Mouse (Mus musculus): ENCODE results near the gene Fez1. TPM values are rescaled to one million over a fixed set of nuclear protein-coding genes. Genes with fewer than 3 reads are reported as not detected.
A peak's percentile ranks its signal among the peaks of the same experiment; 100 is the strongest.

Gene Fez1
- polyA plus RNA-seq, 1 experiment from 2014 or later, result 110 TPM

DNA sequence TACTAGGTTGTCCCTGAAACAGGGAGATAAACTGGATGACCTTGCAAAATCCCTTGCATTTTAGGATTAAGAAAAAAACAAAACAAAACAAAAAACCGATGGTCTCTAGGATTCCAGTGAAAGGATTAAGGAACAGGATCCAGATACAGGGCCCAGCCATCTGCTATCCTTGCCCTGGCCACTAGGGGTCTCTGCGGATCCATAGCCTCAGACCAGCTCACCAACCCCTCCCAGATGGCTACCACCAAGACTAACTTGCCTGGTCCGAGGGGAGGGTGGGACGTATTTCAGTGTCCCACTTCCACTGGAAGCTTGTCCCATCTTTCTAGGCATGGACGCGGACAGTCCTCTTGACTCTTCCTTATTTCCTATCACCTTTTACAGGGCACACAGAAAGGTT lies 94.7 kb downstream of the Fez1 start:
- H3K9me3 ChIP-seq (replicated peaks; ENCODE audit: control insufficient read depth, low read length), result no peaks in the 10 kb centered on the region
- no peak overlapping the region for H3K4me2 ChIP-seq (ENCODE audit: low read depth, low read length)
- no peaks in the 10 kb centered on the region for H3K27me3 ChIP-seq (ENCODE audit: control insufficient read depth, insufficient read depth, low read length)
- H3K4me3 ChIP-seq (ENCODE audit: low read depth, low read length), result no peak overlapping the region
- no peaks in the 10 kb centered on the region for H3K36me3 ChIP-seq (replicated peaks; ENCODE audit: control insufficient read depth, insufficient read depth, low read depth, low read length)
- H3K4me1 ChIP-seq (ENCODE audit: control insufficient read depth, insufficient read depth, low read length), result no peaks in the 10 kb centered on the region
- no peak overlapping the region for H3K9ac ChIP-seq (replicated peaks; ENCODE audit: low read length)
- WGBS, result 3% methylated on average over 6 of the region's 6 CpGs
- H3K27ac ChIP-seq (replicated peaks; ENCODE audit: low read depth, low read length), result no peak overlapping the region
- DNase-seq (ENCODE audit: low spot score), result peak; percentile 89
- ATAC-seq (replicated peaks; ENCODE audit: insufficient number of reproducible peaks, low FRiP score, low TSS enrichment, low read depth), result no peak; the same call in 1 of the 2 replicates

DNA sequence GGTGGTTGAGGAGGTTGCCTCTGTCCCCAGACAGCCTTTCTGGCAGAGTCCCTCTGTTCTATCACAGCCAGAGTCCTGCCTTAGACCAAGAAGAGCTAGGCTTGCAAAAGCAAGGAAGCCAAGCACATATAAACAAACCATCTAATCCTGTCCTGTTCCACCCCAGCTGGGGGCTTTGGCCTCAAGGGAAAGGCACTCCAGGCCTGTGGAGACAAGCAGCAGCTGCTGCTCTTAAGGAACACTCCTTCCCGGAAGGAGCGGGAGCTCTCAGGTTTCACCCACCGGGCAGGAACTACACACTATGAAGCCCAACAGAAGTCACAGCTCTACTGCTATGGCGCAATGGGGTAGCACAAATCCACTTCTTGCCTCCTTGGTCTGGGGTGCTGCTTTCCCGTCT lies 95.3 kb downstream of the Fez1 start:
- Histone ChIP-seq H3K36me3 (replicated peaks; ENCODE audit: control insufficient read depth, insufficient read depth, low read depth, low read length) (no peaks in the 10 kb centered on the region), H3K9me3 (replicated peaks; ENCODE audit: control insufficient read depth, low read length) (no peaks in the 10 kb centered on the region), H3K4me1 (ENCODE audit: control insufficient read depth, insufficient read depth, low read length) (no peaks in the 10 kb centered on the region), H3K4me3 (ENCODE audit: low read depth, low read length) (no peak overlapping the region), H3K27me3 (ENCODE audit: control insufficient read depth, insufficient read depth, low read length) (no peaks in the 10 kb centered on the region), H3K27ac (replicated peaks; ENCODE audit: low read depth, low read length) (0 out of 2 replicates have a peak overlapping the region, but pooled peaks have one; percentile 1), H3K4me2 (ENCODE audit: low read depth, low read length) (no peak overlapping the region), H3K9ac (replicated peaks; ENCODE audit: low read length) (no peak overlapping the region)
- WGBS, result 24% methylated on average over 5 of the region's 5 CpGs
- peak; percentile 67 for DNase-seq (ENCODE audit: low spot score)
- peak; percentile 58; the same call in 1 of the 2 replicates for ATAC-seq (replicated peaks; ENCODE audit: insufficient number of reproducible peaks, low FRiP score, low TSS enrichment, low read depth)

DNA sequence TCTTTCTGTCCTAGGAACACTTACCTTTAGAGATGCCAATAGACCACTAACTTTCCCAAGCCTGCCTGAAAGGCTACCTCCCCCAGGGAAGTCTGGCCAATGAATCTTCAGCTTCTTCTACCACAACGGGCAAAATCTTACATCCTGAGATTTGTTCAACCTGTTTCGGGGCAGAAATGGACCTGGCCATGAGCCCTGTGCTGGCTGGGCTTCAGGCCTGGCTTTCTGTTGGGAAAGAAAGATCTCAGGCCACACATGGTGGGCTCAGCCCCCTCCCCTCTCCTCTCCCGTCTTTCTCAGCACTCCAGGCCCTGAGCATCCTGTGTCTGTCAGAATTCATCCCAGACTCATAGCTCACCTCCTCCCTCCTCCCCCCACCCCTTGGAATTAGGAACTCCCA lies 96.9 kb downstream of the Fez1 start:
- Histone ChIP-seq H3K4me3 (ENCODE audit: low read depth, low read length) (no peak overlapping the region), H3K4me2 (ENCODE audit: low read depth, low read length) (no peak overlapping the region), H3K27ac (replicated peaks; ENCODE audit: low read depth, low read length) (no peak overlapping the region), H3K9me3 (replicated peaks; ENCODE audit: control insufficient read depth, low read length) (no peaks in the 10 kb centered on the region), H3K27me3 (ENCODE audit: control insufficient read depth, insufficient read depth, low read length) (no peaks in the 10 kb centered on the region), H3K9ac (replicated peaks; ENCODE audit: low read length) (no peak overlapping the region), H3K4me1 (ENCODE audit: control insufficient read depth, insufficient read depth, low read length) (no peaks in the 10 kb centered on the region), H3K36me3 (replicated peaks; ENCODE audit: control insufficient read depth, insufficient read depth, low read depth, low read length) (no peaks in the 10 kb centered on the region)
- DNase-seq (ENCODE audit: low spot score) (no peak), ATAC-seq (replicated peaks; ENCODE audit: insufficient number of reproducible peaks, low FRiP score, low TSS enrichment, low read depth) (no peak)
- WGBS, result 62% methylated on average over 3 of the region's 3 CpGs

DNA sequence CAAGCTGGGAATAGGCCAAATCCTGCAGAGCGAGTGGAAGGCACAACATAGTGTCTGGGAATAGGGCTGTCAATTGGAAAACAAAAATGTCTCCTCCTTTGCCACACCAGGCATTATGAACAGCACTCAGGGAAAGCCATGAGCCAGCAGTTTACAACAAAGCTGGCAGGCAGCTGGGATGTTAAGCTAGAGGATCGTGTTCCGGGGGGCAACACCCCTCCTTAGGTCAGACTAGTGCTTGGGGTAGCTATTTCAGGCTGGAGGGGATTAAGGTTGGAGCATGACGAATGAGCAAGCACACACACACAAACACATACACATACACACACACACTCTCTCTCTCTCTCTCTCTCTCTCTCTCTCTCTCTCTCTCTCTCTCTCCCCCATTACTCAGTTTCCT lies 97.8 kb downstream of the Fez1 start:
- no peaks in the 10 kb centered on the region for H3K27me3 ChIP-seq (ENCODE audit: control insufficient read depth, insufficient read depth, low read length)
- H3K36me3 ChIP-seq (replicated peaks; ENCODE audit: control insufficient read depth, insufficient read depth, low read depth, low read length), result no peaks in the 10 kb centered on the region
- H3K9me3 ChIP-seq (replicated peaks; ENCODE audit: control insufficient read depth, low read length), result no peaks in the 10 kb centered on the region
- no peak overlapping the region for H3K4me3 ChIP-seq (ENCODE audit: low read depth, low read length)
- H3K4me1 ChIP-seq (ENCODE audit: control insufficient read depth, insufficient read depth, low read length), result no peaks in the 10 kb centered on the region
- H3K27ac ChIP-seq (replicated peaks; ENCODE audit: low read depth, low read length), result no peak overlapping the region
- peak; percentile 9 for DNase-seq (ENCODE audit: low spot score)
- H3K4me2 ChIP-seq (ENCODE audit: low read depth, low read length), result no peak overlapping the region
- no peak for ATAC-seq (replicated peaks; ENCODE audit: insufficient number of reproducible peaks, low FRiP score, low TSS enrichment, low read depth)
- no peak overlapping the region for H3K9ac ChIP-seq (replicated peaks; ENCODE audit: low read length)
- 55% methylated on average over 4 of the region's 4 CpGs for WGBS

DNA sequence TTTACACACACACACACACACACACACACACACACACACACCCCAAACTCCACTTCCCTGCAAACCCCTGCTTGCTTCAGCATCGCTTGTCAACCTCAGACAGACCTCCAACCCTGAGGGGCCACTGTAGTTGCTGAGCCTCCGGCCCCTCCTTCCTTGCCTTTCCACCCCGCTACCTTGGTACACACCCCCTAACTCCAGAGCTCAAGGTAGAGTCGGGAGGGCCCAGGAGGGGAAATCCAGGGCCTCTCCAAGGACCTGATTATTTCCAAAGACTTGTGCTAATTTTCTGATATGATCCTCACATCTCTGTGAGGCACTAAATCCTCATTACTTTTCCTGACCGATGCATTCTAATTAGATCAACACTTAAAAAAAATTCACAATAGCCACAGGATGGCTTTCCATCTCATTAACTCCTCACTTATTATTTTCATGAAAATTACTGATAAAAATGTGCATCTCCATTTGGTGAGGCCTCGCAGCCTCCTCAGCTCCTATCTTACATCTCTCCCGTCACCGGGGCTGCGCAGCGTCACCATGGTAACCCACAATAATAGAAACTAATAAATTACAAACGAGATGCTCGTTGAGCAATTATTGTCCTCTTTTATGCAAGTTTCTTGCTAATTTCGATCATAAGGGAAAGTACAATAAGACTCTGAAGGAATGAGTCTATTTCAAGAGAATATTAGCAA lies 100.2 kb downstream of the Fez1 start:
- WGBS, result 80% methylated on average over 13 of the region's 13 CpGs
- no peak overlapping the region for H3K9ac ChIP-seq (replicated peaks; ENCODE audit: low read length)
- ATAC-seq (replicated peaks; ENCODE audit: insufficient number of reproducible peaks, low FRiP score, low TSS enrichment, low read depth), result no peak; the same call in 1 of the 2 replicates

DNA sequence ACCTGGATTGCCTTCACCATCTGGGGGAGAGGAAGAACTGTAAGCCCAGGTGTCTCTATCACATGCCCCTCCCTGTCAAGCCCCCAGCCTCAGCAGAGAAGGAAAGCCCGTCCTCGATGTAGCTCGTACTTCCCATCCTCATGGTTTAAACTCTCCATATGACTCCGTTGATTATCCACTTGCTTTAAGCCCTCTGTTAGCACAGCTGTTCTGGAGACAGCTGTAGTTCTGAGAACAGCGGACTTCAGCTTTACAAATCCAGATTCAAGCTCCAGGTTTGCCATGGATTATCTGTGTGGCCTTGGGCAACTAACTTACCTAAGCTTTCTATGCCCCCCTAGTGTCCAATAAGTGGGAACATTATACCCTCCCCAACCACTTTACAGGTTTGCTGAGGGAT lies 102.1 kb downstream of the Fez1 start:
- no peak for DNase-seq (ENCODE audit: low spot score)
- no peak for ATAC-seq (replicated peaks; ENCODE audit: insufficient number of reproducible peaks, low FRiP score, low TSS enrichment, low read depth)
- Histone ChIP-seq H3K9me3 (replicated peaks; ENCODE audit: control insufficient read depth, low read length) (no peaks in the 10 kb centered on the region), H3K36me3 (replicated peaks; ENCODE audit: control insufficient read depth, insufficient read depth, low read depth, low read length) (no peaks in the 10 kb centered on the region), H3K27ac (replicated peaks; ENCODE audit: low read depth, low read length) (no peak overlapping the region), H3K4me2 (ENCODE audit: low read depth, low read length) (no peak overlapping the region), H3K9ac (replicated peaks; ENCODE audit: low read length) (no peak overlapping the region), H3K4me3 (ENCODE audit: low read depth, low read length) (no peak overlapping the region), H3K4me1 (ENCODE audit: control insufficient read depth, insufficient read depth, low read length) (no peaks in the 10 kb centered on the region), H3K27me3 (ENCODE audit: control insufficient read depth, insufficient read depth, low read length) (no peaks in the 10 kb centered on the region)
- 78% methylated on average over 5 of the region's 5 CpGs for WGBS

More for the DNA sequence above, 100.2 kb downstream of the Fez1 start:
- no peak overlapping the region for H3K27ac ChIP-seq (replicated peaks; ENCODE audit: low read depth, low read length)
- no peak overlapping the region for H3K4me3 ChIP-seq (ENCODE audit: low read depth, low read length)
- no peaks in the 10 kb centered on the region for H3K27me3 ChIP-seq (ENCODE audit: control insufficient read depth, insufficient read depth, low read length)
- no peaks in the 10 kb centered on the region for H3K36me3 ChIP-seq (replicated peaks; ENCODE audit: control insufficient read depth, insufficient read depth, low read depth, low read length)
- no peaks in the 10 kb centered on the region for H3K4me1 ChIP-seq (ENCODE audit: control insufficient read depth, insufficient read depth, low read length)
- no peaks in the 10 kb centered on the region for H3K9me3 ChIP-seq (replicated peaks; ENCODE audit: control insufficient read depth, low read length)
- H3K4me2 ChIP-seq (ENCODE audit: low read depth, low read length), result no peak overlapping the region
- DNase-seq (ENCODE audit: low spot score), result no peak

Other genes starting within 250 kb of the Fez1 start
- gene Gm17689, start 239.2 kb upstream of the Fez1 start, polyA plus RNA-seq (2014; fragmentation: Nextera tagmentation; extraction: Ambion mirVana), result not detected in 2 replicates
- not detected in 2 replicates for gene A630095E13Rik, start 178.5 kb upstream of the Fez1 start, polyA plus RNA-seq (2014; fragmentation: Nextera tagmentation; extraction: Ambion mirVana)
- not detected in 2 replicates for gene Acrv1, start 128.6 kb upstream of the Fez1 start, polyA plus RNA-seq (2014; fragmentation: Nextera tagmentation; extraction: Ambion mirVana)
- 65.9 and 68.6 TPM in 2 replicates for gene Chek1, start 94.8 kb upstream of the Fez1 start, polyA plus RNA-seq (2014; fragmentation: Nextera tagmentation; extraction: Ambion mirVana)
- 212 and 214 TPM in 2 replicates for gene Stt3a, start 54.2 kb upstream of the Fez1 start, polyA plus RNA-seq (2014; fragmentation: Nextera tagmentation; extraction: Ambion mirVana)
- 71.0 and 73.6 TPM in 2 replicates for gene Ei24, start 24.5 kb upstream of the Fez1 start, polyA plus RNA-seq (2014; fragmentation: Nextera tagmentation; extraction: Ambion mirVana)